Comparison of ENCODE assay signal across 23 mouse cellular contexts in the genomic region with DNA sequence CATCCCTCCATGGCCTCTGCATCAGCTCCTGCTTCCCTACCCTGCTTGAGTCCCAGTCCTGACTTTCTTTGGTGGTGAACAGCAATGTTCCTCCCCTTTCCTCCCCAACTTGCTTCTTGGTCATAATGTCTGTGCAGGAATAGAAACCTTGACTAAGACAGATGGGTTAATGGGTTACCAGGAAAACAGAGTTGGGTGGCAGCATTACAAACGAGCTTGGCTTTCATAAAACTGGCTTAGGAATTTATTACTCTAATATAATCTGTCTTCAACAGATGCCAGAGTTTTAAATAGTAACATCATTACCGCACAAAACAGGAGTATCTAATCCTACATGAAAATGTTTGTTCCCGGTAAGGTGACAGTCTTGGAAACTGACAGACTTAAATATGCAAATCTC.
"Had no signal": no experiment of that assay in that cellular context is flagged by ENCODE, and none has a peak within 500 bp of the region (broad histone marks: within the 10 kb centered on the region; RNA-seq: fewer than 3 reads in every experiment).

No protein-coding gene starts in this region.

- H3K4me1 ChIP-seq: liver, embryonic 12.5 days; liver, embryonic 15.5 days; lung, embryonic 15.5 days; megakaryocyte, embryonic 14.5 days; midbrain, embryonic 13.5 days; neural tube, embryonic 13.5 days; stomach, embryonic 15.5 days had no signal

- DNase-seq: kidney, postnatal 25 days; liver; lung, adult 18-20 months; lung, postnatal 10 days; lung, postnatal 36 days; retina, postnatal 1 day; right cerebral cortex, postnatal 25 days; spleen, adult 18-20 months; thymus, postnatal 25 days had no signal

- ATAC-seq: intestine, postnatal 0 days; liver, embryonic 12.5 days; midbrain, embryonic 13.5 days; midbrain, embryonic 16.5 days had no signal

- H3K9me3 ChIP-seq: limb, embryonic 10.5 days; limb, embryonic 13.5 days; liver, embryonic 12.5 days; liver, embryonic 15.5 days; lung, embryonic 15.5 days; midbrain, embryonic 10.5 days; midbrain, embryonic 13.5 days; neural tube, embryonic 13.5 days; stomach, embryonic 15.5 days had no signal

- H3K36me3 ChIP-seq: limb, embryonic 10.5 days; limb, embryonic 13.5 days; liver, embryonic 12.5 days; liver, embryonic 15.5 days; lung, embryonic 15.5 days; midbrain, embryonic 10.5 days; midbrain, embryonic 13.5 days; neural tube, embryonic 13.5 days; stomach, embryonic 15.5 days had no signal

- H3K27ac ChIP-seq: kidney, postnatal 0 days; limb, embryonic 10.5 days; limb, embryonic 13.5 days; liver, embryonic 12.5 days; liver, embryonic 15.5 days; lung, embryonic 15.5 days; midbrain, embryonic 10.5 days; midbrain, embryonic 13.5 days; neural tube, embryonic 13.5 days; stomach, embryonic 15.5 days had no signal

- H3K27me3 ChIP-seq: limb, embryonic 13.5 days; liver, embryonic 12.5 days; liver, embryonic 15.5 days; lung, embryonic 15.5 days; megakaryocyte, embryonic 14.5 days; midbrain, embryonic 13.5 days; neural tube, embryonic 13.5 days; stomach, embryonic 15.5 days had no signal

- H3K4me3 ChIP-seq: limb, embryonic 10.5 days; limb, embryonic 13.5 days; liver, embryonic 12.5 days; liver, embryonic 15.5 days; lung, embryonic 15.5 days; megakaryocyte, embryonic 14.5 days; midbrain, embryonic 10.5 days; midbrain, embryonic 13.5 days; myocyte; neural tube, embryonic 13.5 days; stomach, embryonic 15.5 days had no signal

- H3K9ac ChIP-seq: limb, embryonic 13.5 days; liver, embryonic 12.5 days; liver, embryonic 15.5 days; lung, embryonic 15.5 days; midbrain, embryonic 13.5 days; neural tube, embryonic 13.5 days; stomach, embryonic 15.5 days had no signal

- H3K4me2 ChIP-seq: limb, embryonic 13.5 days; liver, embryonic 12.5 days; liver, embryonic 15.5 days; lung, embryonic 15.5 days; midbrain, embryonic 13.5 days; neural tube, embryonic 13.5 days; stomach, embryonic 15.5 days had no signal
